Comparison of ENCODE assay signal across 7 mouse cellular contexts in the genomic region with DNA sequence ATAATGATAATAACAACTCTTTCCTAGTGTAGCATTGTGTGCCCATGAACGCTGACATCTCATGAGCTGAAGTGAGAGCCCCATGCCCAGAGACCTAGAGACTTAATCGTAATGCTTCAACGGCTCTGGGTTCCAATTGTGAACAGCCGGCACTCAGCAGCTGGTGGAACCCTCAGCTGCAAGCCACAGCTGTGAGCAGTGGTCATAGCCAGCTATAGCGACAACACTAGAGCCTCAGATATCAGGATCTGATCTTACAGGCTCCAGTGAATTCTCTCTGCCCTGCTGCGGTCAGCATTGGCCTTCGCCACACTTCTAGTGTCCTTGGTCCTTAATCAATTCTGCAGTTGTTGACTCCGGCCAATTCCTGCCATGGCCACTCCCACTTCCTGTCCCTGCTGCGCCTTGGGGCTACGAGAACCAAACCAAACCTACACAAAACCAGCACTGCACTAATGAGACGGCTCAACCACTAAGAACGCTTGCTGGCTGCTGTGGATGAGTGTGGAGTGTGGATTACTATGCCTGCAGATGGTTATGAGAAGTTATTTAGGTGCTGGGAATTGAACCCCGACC. TPM values are rescaled to one million over a fixed set of nuclear protein-coding genes. Genes with fewer than 3 reads are reported as not detected.
A peak's percentile ranks its signal among the peaks of the same experiment; 100 is the strongest.
DNase-seq lines count a peak whose midpoint lies in the region; ATAC-seq lines count a peak whose summit lies in the region.

No protein-coding gene starts in this region.

- peaks cover 84% of the 10 kb centered on the region for H3K4me1 ChIP-seq in megakaryocyte, embryonic 14.5 days
- 0 out of 2 replicates have a peak, but pooled peaks cover 3% of the 10 kb centered on the region for H3K4me1 ChIP-seq in forebrain, embryonic 10.5 days
- no peaks in the 10 kb centered on the region for H3K4me1 ChIP-seq in forebrain, embryonic 16.5 days (replicated peaks; ENCODE audit: control insufficient read depth, insufficient read depth, low read length)

- ATAC-seq in forebrain, embryonic 16.5 days, result no peak

- H3K9ac ChIP-seq in forebrain, embryonic 16.5 days (replicated peaks; ENCODE audit: low read depth, low read length), result no peak overlapping the region

- WGBS in forebrain, embryonic 10.5 days, result 77% methylated on average over 13 of the region's 13 CpGs
- WGBS in forebrain, embryonic 16.5 days, result 83% methylated on average over 13 of the region's 13 CpGs

- no peak overlapping the region for H3K4me2 ChIP-seq in forebrain, embryonic 16.5 days (ENCODE audit: low read length)

- H3K4me3 ChIP-seq in megakaryocyte, embryonic 14.5 days (replicated peaks), result peak overlapping the region; percentile 70
- no peak overlapping the region for H3K4me3 ChIP-seq in forebrain, embryonic 10.5 days
- H3K4me3 ChIP-seq in forebrain, embryonic 16.5 days (replicated peaks; ENCODE audit: low read length), result no peak overlapping the region

- no peak overlapping the region for H3K27ac ChIP-seq in forebrain, embryonic 10.5 days
- H3K27ac ChIP-seq in forebrain, embryonic 16.5 days (ENCODE audit: low read length), result no peak overlapping the region

- DNase-seq in adrenal gland, postnatal 36 days, result peak; percentile 76 to 79
- peak; percentile 97 for DNase-seq in heart, adult 11 months
- DNase-seq in kidney, postnatal 10 days, result peak; percentile 75
- DNase-seq in forebrain, embryonic 10.5 days (ENCODE audit: extremely low spot score, low spot score), result no peak
- DNase-seq in layer of hippocampus, adult 9-10 months (ENCODE audit: low spot score), result no peak

- no peaks in the 10 kb centered on the region for H3K27me3 ChIP-seq in megakaryocyte, embryonic 14.5 days (replicated peaks)
- H3K27me3 ChIP-seq in forebrain, embryonic 10.5 days (ENCODE audit: poor library complexity, severe bottlenecking), result no peaks in the 10 kb centered on the region
- H3K27me3 ChIP-seq in forebrain, embryonic 16.5 days (replicated peaks; ENCODE audit: control insufficient read depth, insufficient read depth, low read length), result no peaks in the 10 kb centered on the region

- peaks cover 4% of the 10 kb centered on the region for H3K9me3 ChIP-seq in megakaryocyte, embryonic 14.5 days
- no peaks in the 10 kb centered on the region for H3K9me3 ChIP-seq in forebrain, embryonic 10.5 days
- H3K9me3 ChIP-seq in forebrain, embryonic 16.5 days (ENCODE audit: control insufficient read depth, low read length), result no peaks in the 10 kb centered on the region

- peaks cover 4% of the 10 kb centered on the region for H3K36me3 ChIP-seq in megakaryocyte, embryonic 14.5 days (replicated peaks; ENCODE audit: low read length)
- H3K36me3 ChIP-seq in forebrain, embryonic 10.5 days (replicated peaks), result no peaks in the 10 kb centered on the region
- H3K36me3 ChIP-seq in forebrain, embryonic 16.5 days (ENCODE audit: control insufficient read depth, insufficient read depth), result no peaks in the 10 kb centered on the region

RNA-seq across cellular contexts. Expression of a gene that starts 11.5 kb away (rescaled TPM):
- 100 to 1,000 TPM; 104 to 120 TPM for total RNA-seq in adrenal gland, postnatal 36 days (2021)
- polyA plus RNA-seq in megakaryocyte, embryonic 14.5 days (2012; ENCODE audit: insufficient read depth, low replicate concordance), result 6.8 and 8.2 TPM in 2 replicates
- polyA plus RNA-seq in forebrain, embryonic 10.5 days (2016; fragmentation: Nextera tagmentation; extraction: Ambion mirVana), result 152 and 155 TPM in 2 replicates
- polyA plus RNA-seq in forebrain, embryonic 16.5 days (2015; fragmentation: Nextera tagmentation; extraction: Ambion mirVana), result 173 and 186 TPM in 2 replicates

RNA-seq across cellular contexts. Expression of a gene that starts 25.2 kb away (rescaled TPM):
- 100 to 1,000 TPM; 448 to 491 TPM for total RNA-seq in adrenal gland, postnatal 36 days (2021)
- 44.0 and 59.4 TPM in 2 replicates for polyA plus RNA-seq in megakaryocyte, embryonic 14.5 days (2012; ENCODE audit: insufficient read depth, low replicate concordance)
- polyA plus RNA-seq in forebrain, embryonic 10.5 days (2016; fragmentation: Nextera tagmentation; extraction: Ambion mirVana), result 1,473 and 1,500 TPM in 2 replicates
- 685 and 747 TPM in 2 replicates for polyA plus RNA-seq in forebrain, embryonic 16.5 days (2015; fragmentation: Nextera tagmentation; extraction: Ambion mirVana)

RNA-seq across cellular contexts. Expression of a gene that starts 37.6 kb away (rescaled TPM):
- total RNA-seq in adrenal gland, postnatal 36 days (2021), result 100 to 1,000 TPM in 1 of 2 experiments, 10 to 100 TPM in 1; 46.9 to 106 TPM
- polyA plus RNA-seq in megakaryocyte, embryonic 14.5 days (2012; ENCODE audit: insufficient read depth, low replicate concordance), result 5.6 and 34.7 TPM in 2 replicates
- polyA plus RNA-seq in forebrain, embryonic 10.5 days (2016; fragmentation: Nextera tagmentation; extraction: Ambion mirVana), result 76.4 and 78.6 TPM in 2 replicates
- polyA plus RNA-seq in forebrain, embryonic 16.5 days (2015; fragmentation: Nextera tagmentation; extraction: Ambion mirVana), result 28.2 and 30.2 TPM in 2 replicates

RNA-seq across cellular contexts. Expression of a gene that starts 37.6 kb away (rescaled TPM):
- total RNA-seq in adrenal gland, postnatal 36 days (2021), result 10 to 100 TPM; 21.0 to 25.3 TPM
- polyA plus RNA-seq in megakaryocyte, embryonic 14.5 days (2012; ENCODE audit: insufficient read depth, low replicate concordance), result 1.5 TPM in 1 of 2 replicates, not detected in the other
- polyA plus RNA-seq in forebrain, embryonic 10.5 days (2016; fragmentation: Nextera tagmentation; extraction: Ambion mirVana), result 61.5 and 65.3 TPM in 2 replicates
- polyA plus RNA-seq in forebrain, embryonic 16.5 days (2015; fragmentation: Nextera tagmentation; extraction: Ambion mirVana), result 57.9 and 62.9 TPM in 2 replicates

RNA-seq across cellular contexts. Expression of a gene that starts 40.6 kb away (rescaled TPM):
- total RNA-seq in adrenal gland, postnatal 36 days (2021), result 1 to 10 TPM; 2.4 to 5.4 TPM
- 13.2 TPM in 1 of 2 replicates, not detected in the other for polyA plus RNA-seq in megakaryocyte, embryonic 14.5 days (2012; ENCODE audit: insufficient read depth, low replicate concordance)
- 2.1 TPM in 2 replicates for polyA plus RNA-seq in forebrain, embryonic 10.5 days (2016; fragmentation: Nextera tagmentation; extraction: Ambion mirVana)
- polyA plus RNA-seq in forebrain, embryonic 16.5 days (2015; fragmentation: Nextera tagmentation; extraction: Ambion mirVana), result 2.5 and 4.4 TPM in 2 replicates

Comparison
In these comparisons a context has a peak if more than half of its experiments do, and no peak if none do; other contexts are left out.
1. DNase-seq: peak in adrenal gland, postnatal 36 days (2 of 2), heart, adult 11 months (single experiment) and kidney, postnatal 10 days (single experiment); none in forebrain, embryonic 10.5 days (single experiment) and layer of hippocampus, adult 9-10 months (single experiment).
2. RNA of a gene that starts 11.5 kb away (polyA plus RNA-seq): 173 to 186 TPM in forebrain, embryonic 16.5 days and 152 to 155 TPM in forebrain, embryonic 10.5 days; 6.8 to 8.2 TPM in megakaryocyte, embryonic 14.5 days; every median in the first group is over 10 times any median in the second.
3. RNA of a gene that starts 25.2 kb away (polyA plus RNA-seq): 1,473 to 1,500 TPM in forebrain, embryonic 10.5 days and 685 to 747 TPM in forebrain, embryonic 16.5 days; 44.0 to 59.4 TPM in megakaryocyte, embryonic 14.5 days; every median in the first group is over 10 times any median in the second.